Mouse (Mus musculus) G1E-ER4 (cell line): ENCODE measurements around the gene Gm7544. TPM values are rescaled to one million over a fixed set of nuclear protein-coding genes. Genes with fewer than 3 reads are reported as not detected.
"Not testable (repeated sequence)": the region's sequence is repeated elsewhere in the genome, so short reads cannot be mapped to it uniquely, and the experiment has no call there.

Source experiments
- GATA1 ChIP-seq: IDR thresholded peaks from one replicate; pipeline ENCODE4 v1.8.0; 2012; ENCODE audit warnings: low read length, inconsistent platforms
- polyA plus RNA-seq: library from polyadenylated mRNA; stranded (reverse); fragments of >175 nt; gene quantifications from 2 replicates; pipeline ENCODE4 v1.2.3, GENCODE M21; 2012

Gm7544 gene
- not detected in 2 replicates for polyA plus RNA-seq

DNA sequence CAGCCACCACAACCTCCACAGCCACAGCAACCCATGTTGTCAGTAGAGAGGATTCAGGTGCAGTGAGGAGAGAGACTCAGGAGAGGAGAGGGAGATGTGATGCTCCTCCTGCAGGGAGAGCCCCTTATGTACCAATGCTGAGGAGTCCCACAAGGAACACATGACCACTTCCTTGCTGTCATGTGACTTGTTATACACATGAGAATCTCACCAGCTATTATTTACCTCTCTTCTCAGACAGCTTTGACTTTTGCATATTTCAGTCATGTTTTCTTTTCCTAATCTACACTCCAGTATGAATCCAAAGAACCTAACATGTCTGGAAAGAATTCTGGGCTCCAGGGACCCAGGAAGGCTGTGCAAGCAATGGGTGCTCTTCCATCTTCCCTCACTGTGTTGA, at the start of gene Gm7544:
TSS of gene Gm7544 (minus strand) at position 101 of the 400 bp plus-strand sequence.
- TF ChIP-seq GATA1: not testable (repeated sequence)

DNA sequence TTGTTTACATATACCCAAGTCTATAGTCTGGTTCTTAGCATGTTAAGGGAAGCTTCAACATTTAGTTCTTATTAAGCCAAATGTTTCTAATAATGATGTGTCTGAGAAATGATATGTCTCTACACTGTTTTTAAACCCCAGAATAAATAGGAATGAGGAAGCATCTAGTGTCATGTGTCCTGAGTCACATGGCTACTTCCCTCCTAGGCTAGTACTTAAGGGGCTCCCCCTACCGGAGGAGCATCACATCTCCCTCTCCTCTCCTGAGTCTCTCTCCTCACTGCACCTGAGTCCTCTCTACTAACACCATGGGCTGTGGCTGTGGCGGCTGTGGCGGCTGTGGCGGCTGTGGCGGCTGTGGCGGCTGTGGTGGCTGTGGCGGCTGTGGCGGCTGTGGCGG, 44.5 kb upstream of the Gm7544 start, which contains the start of gene Gm47959:
TSS of gene Gm47959 (plus strand) at position 243 of the 400 bp plus-strand sequence.
- not testable (repeated sequence) for TF ChIP-seq GATA1

DNA sequence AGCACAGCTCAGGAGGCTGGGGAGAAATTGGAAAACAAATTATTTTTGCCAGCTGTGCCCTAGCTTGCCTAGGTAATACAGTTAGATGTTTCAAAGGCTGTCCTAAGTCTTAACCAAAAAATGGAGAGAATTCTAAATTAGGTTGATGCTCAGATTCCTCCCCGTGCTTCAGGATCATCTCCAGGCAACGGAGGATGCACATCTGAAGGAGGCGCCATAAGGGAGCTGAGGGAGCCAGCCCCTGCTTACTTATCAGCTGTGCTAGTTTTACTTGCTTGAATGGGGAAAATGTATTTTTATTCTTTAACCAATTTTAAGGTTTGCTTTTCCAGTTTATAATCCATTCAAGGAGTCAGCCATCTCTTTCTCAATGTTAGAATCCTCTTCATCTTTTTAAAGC, 38.1 kb upstream of the Gm7544 start:
- no peak for TF ChIP-seq GATA1

DNA sequence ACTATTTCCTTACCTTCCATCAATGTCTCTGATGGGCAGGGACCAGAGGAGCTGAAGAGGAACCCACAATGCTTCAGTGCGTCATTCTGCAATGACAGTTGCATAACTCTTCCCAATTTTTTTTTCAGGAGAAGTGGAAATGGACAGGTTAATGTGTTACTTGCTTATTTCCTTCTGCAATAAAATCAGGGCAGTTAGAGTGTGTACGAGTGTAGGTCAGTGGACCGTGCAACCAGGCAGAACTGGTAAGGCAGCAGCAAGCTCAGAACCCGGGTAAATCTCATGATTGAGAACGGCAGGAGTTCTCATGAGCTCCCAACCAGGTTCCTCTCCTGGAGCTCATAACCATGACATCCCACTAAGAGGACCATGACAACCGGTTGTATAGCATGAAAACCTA, 36.3 kb upstream of the Gm7544 start:
- TF ChIP-seq GATA1: no peak

GRCm38 (mm10) chr1:82991596-82991995, 35.8 kb upstream of the Gm7544 start:
- no peak for TF ChIP-seq GATA1

DNA sequence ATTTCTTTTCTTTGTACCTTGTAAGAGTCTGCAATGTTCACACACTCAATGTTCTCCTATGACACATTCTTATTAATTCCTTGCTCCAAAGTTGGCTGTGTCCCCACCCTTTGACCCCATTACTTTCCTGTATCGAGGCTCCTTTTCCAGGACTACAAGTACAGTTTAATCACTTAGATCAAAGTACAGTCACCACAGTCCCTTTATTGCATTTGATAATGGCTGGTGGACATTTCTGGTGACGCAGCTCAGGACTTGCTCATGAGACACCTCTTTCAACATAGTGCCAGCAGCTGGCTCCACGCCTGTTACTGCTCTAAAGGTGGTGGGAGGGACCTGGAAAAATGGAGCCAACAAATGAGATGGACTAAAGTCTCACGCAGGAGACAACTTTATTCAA, 35.2 kb upstream of the Gm7544 start:
- TF ChIP-seq GATA1: no peak

- no peak for TF ChIP-seq GATA1
Observed at GRCm38 (mm10) chr1:82987530-82988198, 31.9 kb upstream of the Gm7544 start.

DNA sequence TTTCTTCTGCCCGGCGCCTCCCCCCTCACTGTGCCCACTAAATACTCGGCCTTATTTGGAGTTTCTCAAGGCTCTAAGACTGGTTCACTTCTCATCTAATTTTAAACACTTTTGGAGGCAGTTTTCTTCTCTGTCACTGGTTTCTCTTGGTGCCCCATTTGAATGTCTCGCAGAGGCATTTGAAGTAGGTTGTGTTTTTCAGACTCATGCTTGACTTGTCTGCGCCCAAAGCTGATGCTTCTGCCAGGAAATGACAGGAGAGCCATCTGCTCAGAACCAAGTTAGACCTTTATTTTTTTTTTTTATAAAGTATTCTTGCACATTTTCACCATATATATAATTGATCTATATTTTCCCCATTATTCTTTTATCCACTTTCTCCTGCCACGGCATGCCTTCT, 30.9 kb upstream of the Gm7544 start:
- no peak for TF ChIP-seq GATA1

GRCm38 (mm10) chr1:82977840-82978239, 22.0 kb upstream of the Gm7544 start:
- no peak for TF ChIP-seq GATA1

GRCm38 (mm10) chr1:82975750-82976149, 19.9 kb upstream of the Gm7544 start:
- TF ChIP-seq GATA1: no peak

GRCm38 (mm10) chr1:82974342-82974741, 18.5 kb upstream of the Gm7544 start:
- TF ChIP-seq GATA1: no peak

GRCm38 (mm10) chr1:82973901-82974300, 18.1 kb upstream of the Gm7544 start:
- TF ChIP-seq GATA1: no peak

DNA sequence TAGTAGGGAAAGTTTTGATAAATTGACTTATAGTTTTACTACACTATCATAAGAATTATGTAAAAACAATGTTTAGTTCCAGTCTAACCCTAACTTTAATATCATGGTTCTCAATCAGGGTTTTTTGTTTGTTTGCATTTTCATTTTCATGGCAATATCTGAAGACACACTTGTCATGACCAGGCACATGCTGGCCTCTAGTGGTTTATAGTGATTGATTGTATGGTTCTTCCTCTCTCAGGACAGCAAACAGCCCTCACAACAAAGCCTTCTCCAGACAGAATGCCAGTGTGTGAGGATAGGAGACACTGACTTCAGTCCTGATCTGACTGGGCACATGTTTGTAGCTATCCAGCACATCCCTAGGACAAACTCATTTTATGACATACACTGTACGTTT, 17.4 kb upstream of the Gm7544 start:
- no peak for TF ChIP-seq GATA1

- no peak for TF ChIP-seq GATA1
Observed at GRCm38 (mm10) chr1:82972046-82972445, 16.2 kb upstream of the Gm7544 start.

GRCm38 (mm10) chr1:82966413-82966812, 10.6 kb upstream of the Gm7544 start:
- no peak for TF ChIP-seq GATA1

DNA sequence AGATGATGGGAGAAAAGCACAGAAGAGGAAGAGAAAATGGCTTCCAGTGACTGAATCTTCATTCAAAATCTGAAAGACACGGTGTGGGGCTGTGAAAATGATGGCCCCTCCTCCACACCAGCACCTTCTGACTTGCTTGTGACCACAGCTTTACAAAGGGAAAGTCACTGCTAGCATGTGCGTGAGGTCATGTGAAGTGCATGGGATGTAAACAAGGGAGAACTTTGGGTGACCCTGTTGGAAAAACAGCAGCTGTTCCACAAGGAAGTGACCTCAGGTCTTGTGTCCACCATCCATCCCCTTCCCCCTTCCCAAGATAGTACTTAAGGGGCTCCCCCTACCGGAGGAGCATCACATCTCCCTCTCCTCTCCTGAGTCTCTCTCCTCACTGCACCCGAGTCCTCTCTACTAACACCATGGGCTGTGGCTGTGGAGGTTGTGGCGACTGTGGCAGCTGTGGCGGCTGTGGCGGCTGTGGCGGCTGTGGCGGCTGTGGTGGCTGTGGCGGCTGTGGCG, 4.1 kb upstream of the Gm7544 start, which contains the start of gene Gm47955:
TSS of gene Gm47955 (plus strand) at position 417 of the 516 bp plus-strand sequence.
- no peak for TF ChIP-seq GATA1

DNA sequence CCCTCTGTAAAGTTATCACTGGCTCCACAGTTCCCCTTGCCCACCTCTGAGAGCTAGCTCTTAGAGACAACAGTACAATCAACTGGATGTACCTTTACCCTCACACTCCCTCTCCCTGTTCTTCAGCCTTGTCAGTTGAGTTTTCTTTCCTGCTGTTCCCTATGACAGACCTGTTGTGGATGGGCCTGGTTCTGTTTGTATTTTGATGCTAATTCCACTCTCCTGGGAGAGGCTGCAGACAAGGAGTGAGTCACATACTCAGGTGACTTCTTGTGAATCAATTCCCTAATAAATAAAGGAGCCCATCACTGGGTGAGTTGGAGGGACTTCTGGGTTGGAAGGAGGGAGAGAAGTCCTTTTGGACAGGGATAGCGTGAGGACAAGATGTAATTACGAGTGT, 7.2 kb downstream of the Gm7544 start:
- TF ChIP-seq GATA1: no peak

DNA sequence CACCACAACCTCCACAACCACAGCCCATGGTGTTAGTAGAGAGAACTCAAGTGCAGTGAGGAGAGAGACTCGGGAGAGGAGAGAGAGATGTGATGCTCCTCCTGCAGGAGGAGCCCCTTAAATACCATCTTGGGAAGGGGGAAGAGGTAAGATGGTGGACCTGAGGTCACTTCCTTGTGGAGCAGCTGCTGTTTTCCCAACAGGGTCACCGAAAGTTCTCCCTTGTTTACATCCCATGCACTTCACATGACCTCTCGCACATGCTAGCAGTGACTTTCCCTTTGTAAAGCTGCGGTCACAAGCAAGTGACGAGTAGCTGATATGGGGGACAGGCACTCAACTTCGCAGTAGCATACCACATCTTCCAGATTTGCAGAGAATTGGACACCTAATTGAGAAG, 12.5 kb downstream of the Gm7544 start, which contains the start of gene A030003K21Rik:
TSS of gene A030003K21Rik (minus strand) at position 94 of the 400 bp plus-strand sequence.
- not testable (repeated sequence) for TF ChIP-seq GATA1
